Mouse (Mus musculus) MEL (cell line): ENCODE measurements around the gene Arhgap42.

Experiments
- CHD2 ChIP-seq: IDR thresholded peaks from 2 replicates; pipeline ENCODE4 v1.6.1; 2011; ENCODE audit warnings: low read length, improper control_type of control experiment
- CTCF ChIP-seq, 3 experiments: IDR thresholded peaks in 2 of 3; conservative IDR thresholded peaks in 1 of 3; 2 replicates each; pipeline ENCODE4 v1.5.1; 2011 to 2012; ENCODE audit warnings: low read length in 3 of 3, low read depth in 2 of 3, mild to moderate bottlenecking in 2 of 3, improper control_type of control experiment in 1 of 3, inconsistent platforms in 1 of 3, mixed read lengths in 1 of 3, moderate library complexity in 1 of 3; ENCODE audit not compliant: control insufficient read depth in 1 of 3, insufficient read depth in 1 of 3, poor library complexity in 1 of 3, severe bottlenecking in 1 of 3
- GATA1 ChIP-seq: IDR thresholded peaks from 2 replicates; pipeline ENCODE4 v1.6.1; 2011; ENCODE audit warnings: low read depth, low read length, improper control_type of control experiment
- MXI1 ChIP-seq: IDR thresholded peaks from 2 replicates; pipeline ENCODE4 v1.6.1; 2011; ENCODE audit warnings: mild to moderate bottlenecking, low read depth, low read length, improper control_type of control experiment
- SIN3A ChIP-seq: IDR thresholded peaks from 2 replicates; pipeline ENCODE4 v1.6.1; 2012; ENCODE audit warnings: low read length, improper control_type of control experiment, inconsistent platforms

DNA sequence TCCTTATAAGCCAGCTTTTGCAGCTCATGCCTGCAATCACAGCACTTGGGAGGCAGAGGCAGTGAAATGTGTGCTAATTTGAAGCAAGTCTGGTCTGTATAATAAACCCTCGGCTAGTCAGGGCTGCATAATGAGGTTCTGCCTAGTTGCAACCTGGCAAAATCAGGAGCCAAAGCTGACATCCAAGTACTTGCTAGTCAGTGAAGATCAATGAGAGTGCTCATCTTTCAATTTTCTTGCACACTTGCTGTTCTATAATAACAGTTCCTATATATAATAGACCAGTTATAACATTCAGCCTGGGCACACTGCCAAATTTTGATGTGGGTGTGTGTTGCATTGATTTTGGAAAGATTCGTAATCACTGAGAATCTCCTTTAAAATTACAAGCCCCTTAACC lies 261.1 kb downstream of the Arhgap42 start:
- TF ChIP-seq SIN3A (no peak), MXI1 (no peak), CTCF (IDR thresholded peaks at IDR 0.05 in 2 of 3, conservative IDR thresholded peaks at IDR 0.05 in 1 of 3; ENCODE audit: control insufficient read depth in 1 of 3, insufficient read depth in 1 of 3, low read depth in 2 of 3, low read length in 3 of 3, poor library complexity in 1 of 3, severe bottlenecking in 1 of 3) (no peak), CHD2 (no peak), GATA1 (no peak)
